Mouse (Mus musculus) stomach, embryonic 15.5 days (tissue): ENCODE results near the gene Prss33. TPM values are rescaled to one million over a fixed set of nuclear protein-coding genes. Genes with fewer than 3 reads are reported as not detected.

Experiments
- ATAC-seq: fragments of 200-750 bp; cut with Nextera tagmentation; 2 replicates; pipeline ENCODE4 v1.8.0; 2017; ENCODE audit warnings: low read depth, moderate number of reproducible peaks, moderate TSS enrichment; ENCODE audit not compliant: insufficient read depth, low FRiP score
- H3K27ac ChIP-seq: fragments of 300-500 bp; sonication (generic); 2 replicates; pipeline ENCODE4 v1.5.1; 2015; ENCODE audit warnings: mild to moderate bottlenecking, inconsistent platforms
- H3K27me3 ChIP-seq: fragments of 300-500 bp; sonication (generic); replicated peaks from 2 replicates; pipeline ENCODE4 v1.6.1; 2015; ENCODE audit warnings: inconsistent platforms
- H3K36me3 ChIP-seq: fragments of 300-500 bp; sonication (generic); 2 replicates; pipeline ENCODE4 v1.6.1; 2015; ENCODE audit warnings: inconsistent platforms
- H3K4me1 ChIP-seq: fragments of 300-500 bp; sonication (generic); 2 replicates; pipeline ENCODE4 v1.6.1; 2015; ENCODE audit warnings: inconsistent platforms
- H3K4me2 ChIP-seq: fragments of 300-500 bp; sonication (generic); 2 replicates; pipeline ENCODE4 v1.6.1; 2015; ENCODE audit warnings: mild to moderate bottlenecking, inconsistent platforms
- H3K4me3 ChIP-seq: fragments of 300-500 bp; sonication (generic); replicated peaks from 2 replicates; pipeline ENCODE4 v1.5.1; 2015; ENCODE audit warnings: inconsistent platforms
- H3K9ac ChIP-seq: fragments of 300-500 bp; sonication (generic); 2 replicates; pipeline ENCODE4 v1.6.1; 2015; ENCODE audit warnings: inconsistent platforms
- H3K9me3 ChIP-seq: fragments of 300-500 bp; sonication (generic); 2 replicates; pipeline ENCODE4 v1.6.1; 2016; ENCODE audit warnings: inconsistent platforms
- WGBS: fragments of 180-500 bp; shearing (Covaris S2); methylation state at CpG from one replicate; pipeline ENCODE4 v1.1.7; 2015; 5-methylcytosine and 5-hydroxymethylcytosine counted together
- polyA plus RNA-seq: library from polyadenylated mRNA; unstranded; fragments of >200 nt; fragmentation: Nextera tagmentation; extraction: Ambion mirVana; gene quantifications from 2 replicates; pipeline ENCODE4 v1.2.1, GENCODE M21; 2015

Prss33 gene
- polyA plus RNA-seq, 1 experiment from 2014 or later, result not detected

GRCm38 (mm10) chr17:23853292-23853691 is 17.4 kb upstream of the Prss33 start:
- no peak overlapping the region for H3K27ac ChIP-seq
- H3K4me1 ChIP-seq, result 0 out of 2 replicates have a peak, but pooled peaks cover 4% of the 10 kb centered on the region
- no peaks in the 10 kb centered on the region for H3K27me3 ChIP-seq
- H3K9me3 ChIP-seq, result no peaks in the 10 kb centered on the region
- 41% methylated on average over 5 of the region's 5 CpGs for WGBS
- ATAC-seq, result no peak
- H3K9ac ChIP-seq, result no peak overlapping the region
- no peak overlapping the region for H3K4me2 ChIP-seq
- no peaks in the 10 kb centered on the region for H3K36me3 ChIP-seq
- no peak overlapping the region for H3K4me3 ChIP-seq

- Histone ChIP-seq H3K9me3 (no peaks in the 10 kb centered on the region), H3K9ac (no peak overlapping the region), H3K27ac (no peak overlapping the region), H3K36me3 (no peaks in the 10 kb centered on the region), H3K4me2 (no peak overlapping the region), H3K27me3 (no peaks in the 10 kb centered on the region), H3K4me3 (no peak overlapping the region), H3K4me1 (no peaks in the 10 kb centered on the region)
- no peak for ATAC-seq
- 56% methylated on average over 19 of the region's 19 CpGs for WGBS
Observed at GRCm38 (mm10) chr17:23850853-23851749, 15.2 kb upstream of the Prss33 start.

- 54% methylated on average over 2 of the region's 2 CpGs for WGBS
- H3K9me3 ChIP-seq, result no peaks in the 10 kb centered on the region
- ATAC-seq, result no peak
- H3K4me2 ChIP-seq, result no peak overlapping the region
- no peaks in the 10 kb centered on the region for H3K36me3 ChIP-seq
- H3K27me3 ChIP-seq, result no peaks in the 10 kb centered on the region
- no peak overlapping the region for H3K27ac ChIP-seq
- no peaks in the 10 kb centered on the region for H3K4me1 ChIP-seq
- H3K4me3 ChIP-seq, result no peak overlapping the region
- no peak overlapping the region for H3K9ac ChIP-seq
Observed at GRCm38 (mm10) chr17:23850028-23850427, 14.2 kb upstream of the Prss33 start.

DNA sequence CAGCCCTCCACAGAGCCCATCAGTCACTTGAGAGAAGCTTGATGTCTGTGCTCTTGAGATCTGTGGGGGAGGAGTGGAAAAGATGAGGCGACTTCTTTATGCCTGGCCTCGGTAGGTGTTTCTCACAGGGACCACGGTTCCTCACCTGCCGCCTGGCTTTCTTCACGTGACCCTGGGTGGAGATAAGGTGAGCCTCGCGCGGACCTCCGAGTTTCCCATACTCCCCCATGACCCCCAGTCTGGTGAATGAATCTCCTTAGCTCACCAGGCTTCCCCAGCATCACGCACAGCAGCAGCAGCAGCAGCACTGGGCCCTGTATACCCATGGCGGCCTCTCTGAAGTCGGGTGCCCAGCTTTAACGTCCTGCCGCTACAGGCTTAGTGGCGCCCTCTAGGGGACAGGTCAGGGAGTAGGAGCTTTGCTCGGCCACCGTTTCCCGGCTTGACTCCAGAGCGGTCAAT is 8.0 kb upstream of the Prss33 start, which contains the start of the genes Prss32 and Prss41:
Gene Prss32 (plus strand): TSS at position 44 of the 462 bp plus-strand sequence.
Gene Prss41 (minus strand): TSS at position 361 of the 462 bp plus-strand sequence.
- peak; percentile 35 for ATAC-seq

GRCm38 (mm10) chr17:23843141-23843811 is 7.4 kb upstream of the Prss33 start:
- Histone ChIP-seq H3K4me1 (no peaks in the 10 kb centered on the region), H3K27me3 (no peaks in the 10 kb centered on the region), H3K27ac (no peak overlapping the region), H3K9me3 (no peaks in the 10 kb centered on the region), H3K4me2 (peak overlapping the region; percentile 36), H3K9ac (no peak overlapping the region), H3K4me3 (no peak overlapping the region; the same call in 1 of the 2 replicates), H3K36me3 (no peaks in the 10 kb centered on the region)
- 0 out of 2 replicates have a peak, but pooled peaks have one; percentile 35 for ATAC-seq
- 46% methylated on average over 23 of the region's 23 CpGs for WGBS

More for the DNA sequence above, 8.0 kb upstream of the Prss33 start, which contains the start of the genes Prss32 and Prss41:
- H3K9ac ChIP-seq, result no peak within 1 kb of the TSS
- H3K36me3 ChIP-seq, result no peaks in the 10 kb centered on the region
- no peaks in the 10 kb centered on the region for H3K4me1 ChIP-seq
- H3K27me3 ChIP-seq, result no peaks in the 10 kb centered on the region
- no peak within 1 kb of the TSS for H3K27ac ChIP-seq
- H3K4me2 ChIP-seq, result peak within 1 kb of the TSS; percentile 36
- H3K4me3 ChIP-seq, result peak within 1 kb of the TSS; percentile 13; the same call in 1 of the 2 replicates
- WGBS, result 13% methylated on average over 19 of the region's 19 CpGs
- no peaks in the 10 kb centered on the region for H3K9me3 ChIP-seq

- Histone ChIP-seq H3K4me3 (no peak overlapping the region), H3K4me1 (no peaks in the 10 kb centered on the region), H3K27ac (0 out of 2 replicates have a peak overlapping the region, but pooled peaks have one; percentile 11), H3K36me3 (no peaks in the 10 kb centered on the region), H3K9ac (no peak overlapping the region), H3K4me2 (no peak overlapping the region), H3K27me3 (no peaks in the 10 kb centered on the region), H3K9me3 (no peaks in the 10 kb centered on the region)
- no peak for ATAC-seq
- WGBS, result 32% methylated on average over 4 of the region's 4 CpGs
Observed at GRCm38 (mm10) chr17:23841145-23841544, 5.3 kb upstream of the Prss33 start.

- Histone ChIP-seq H3K27me3 (peaks cover 5% of the 10 kb centered on the region), H3K4me3 (no peak overlapping the region), H3K27ac (no peak overlapping the region), H3K4me2 (no peak overlapping the region), H3K4me1 (peaks cover 8% of the 10 kb centered on the region), H3K9me3 (no peaks in the 10 kb centered on the region), H3K9ac (no peak overlapping the region), H3K36me3 (0 out of 2 replicates have a peak, but pooled peaks cover 2% of the 10 kb centered on the region)
- WGBS, result 92% methylated on average over 1 of the region's 1 CpGs
- no peak for ATAC-seq
Observed at GRCm38 (mm10) chr17:23831201-23831600, 4.7 kb downstream of the Prss33 start.

GRCm38 (mm10) chr17:23829064-23829619 is 6.7 kb downstream of the Prss33 start, which contains the start of gene Elob:
Gene Elob, minus strand, starts transcription at chr17:23829136.
- peak within 1 kb of the TSS; percentile 52 for H3K4me2 ChIP-seq
- under 1% methylated on average over 32 of the region's 42 CpGs for WGBS

DNA sequence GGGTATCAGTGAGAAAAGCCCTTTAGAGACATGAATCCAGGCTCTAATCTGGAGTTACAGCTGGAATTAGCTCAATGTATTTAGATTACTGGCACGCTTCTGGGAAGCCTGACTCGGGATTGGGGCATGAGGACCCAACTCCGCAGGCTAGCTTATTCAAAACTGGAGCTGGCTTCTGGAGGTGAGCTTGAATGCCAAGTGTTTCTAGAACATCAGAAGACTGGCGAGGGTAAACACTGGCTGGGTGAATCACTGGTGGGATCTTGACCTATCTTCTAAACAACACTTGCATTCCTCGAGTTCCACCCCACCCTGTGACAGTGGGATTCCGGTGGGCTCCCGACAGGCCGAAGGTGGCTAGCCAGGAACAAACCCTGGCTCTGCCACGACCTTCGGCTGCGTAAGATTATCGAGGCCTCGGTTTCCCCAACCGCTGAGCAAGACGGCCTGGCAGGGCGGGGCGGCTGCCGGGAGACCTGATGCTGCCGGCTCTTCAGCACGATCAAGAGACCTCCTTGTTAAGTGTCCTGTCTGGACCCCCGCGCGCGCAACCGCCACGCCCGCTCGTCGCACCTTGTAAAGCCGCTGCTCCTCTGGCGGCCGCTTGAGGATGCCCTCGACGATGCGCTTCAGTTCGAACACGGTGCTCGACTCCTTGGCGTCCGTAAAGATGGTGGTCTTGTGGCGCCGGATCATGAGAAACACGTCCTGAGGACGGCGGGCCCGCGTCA is 7.4 kb downstream of the Prss33 start:
- no peaks in the 10 kb centered on the region for H3K9me3 ChIP-seq
- WGBS, result under 1% methylated on average over 47 of the region's 47 CpGs
- peak; percentile 63 for ATAC-seq

More at GRCm38 (mm10) chr17:23829064-23829619, 6.7 kb downstream of the Prss33 start, which contains the start of gene Elob:
- H3K9me3 ChIP-seq, result no peaks in the 10 kb centered on the region
- H3K4me1 ChIP-seq, result peaks cover 8% of the 10 kb centered on the region
- H3K36me3 ChIP-seq, result peaks cover 20% of the 10 kb centered on the region
- peaks cover 5% of the 10 kb centered on the region for H3K27me3 ChIP-seq
- H3K27ac ChIP-seq, result peak within 1 kb of the TSS; percentile 95
- H3K9ac ChIP-seq, result peak within 1 kb of the TSS; percentile 56
- peak within 1 kb of the TSS; percentile 67 for H3K4me3 ChIP-seq
- peak; percentile 94 for ATAC-seq

DNA sequence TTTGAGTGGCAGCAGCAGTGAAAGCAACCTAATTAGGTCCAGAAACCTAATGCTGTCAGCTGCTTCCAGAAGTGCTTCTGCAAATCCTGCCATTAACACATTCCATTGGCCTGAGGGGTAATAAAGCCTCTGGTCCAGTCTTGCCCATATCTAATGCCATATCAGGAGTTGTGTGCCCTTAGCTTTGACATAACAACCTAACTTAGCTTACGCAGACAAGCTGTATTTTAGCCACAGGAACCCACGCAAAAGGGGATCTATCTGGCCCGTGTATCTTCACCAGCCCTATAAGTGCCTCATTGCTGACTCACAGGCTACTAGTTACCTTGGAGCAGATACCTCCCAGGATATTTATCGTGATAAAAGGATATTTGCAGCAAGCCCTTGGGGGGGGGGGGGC is 10.3 kb downstream of the Prss33 start:
- Histone ChIP-seq H3K4me3 (no peak overlapping the region), H3K36me3 (peaks cover 55% of the 10 kb centered on the region), H3K27me3 (no peaks in the 10 kb centered on the region), H3K4me2 (no peak overlapping the region), H3K4me1 (peaks cover 8% of the 10 kb centered on the region), H3K27ac (no peak overlapping the region), H3K9me3 (no peaks in the 10 kb centered on the region), H3K9ac (no peak overlapping the region)
- 85% methylated on average over 4 of the region's 4 CpGs for WGBS
- no peak for ATAC-seq

More for the DNA sequence above, 7.4 kb downstream of the Prss33 start:
- peak overlapping the region; percentile 67 for H3K4me3 ChIP-seq
- peak overlapping the region; percentile 52 for H3K4me2 ChIP-seq
- peak overlapping the region; percentile 56 for H3K9ac ChIP-seq
- peaks cover 8% of the 10 kb centered on the region for H3K4me1 ChIP-seq
- H3K27me3 ChIP-seq, result peaks cover 5% of the 10 kb centered on the region; the same call in 1 of the 2 replicates
- H3K27ac ChIP-seq, result peak overlapping the region; percentile 82
- peaks cover 27% of the 10 kb centered on the region for H3K36me3 ChIP-seq

DNA sequence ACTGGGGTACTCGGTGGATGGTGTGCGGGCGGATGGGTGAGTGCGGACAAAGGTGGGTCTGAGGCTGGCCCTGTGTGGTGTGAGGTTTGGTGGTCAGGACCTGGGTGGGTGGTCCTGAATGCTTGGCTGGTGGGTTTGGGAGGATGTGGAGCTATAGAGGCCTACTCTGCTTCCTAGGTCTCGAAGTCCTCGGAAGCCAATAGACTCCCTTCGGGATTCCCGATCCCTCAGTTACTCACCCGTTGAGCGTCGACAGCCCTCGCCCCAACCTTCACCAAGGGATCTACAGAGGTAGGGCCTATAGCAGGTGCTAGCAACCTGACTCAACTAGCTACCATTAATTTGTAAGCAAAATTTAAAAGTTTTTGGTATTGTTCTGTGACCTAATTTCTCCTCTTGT is 12.2 kb downstream of the Prss33 start:
- H3K9me3 ChIP-seq, result no peaks in the 10 kb centered on the region
- H3K27ac ChIP-seq, result no peak overlapping the region
- H3K4me3 ChIP-seq, result no peak overlapping the region
- no peak overlapping the region for H3K4me2 ChIP-seq
- H3K36me3 ChIP-seq, result peaks cover 75% of the 10 kb centered on the region
- 92% methylated on average over 12 of the region's 12 CpGs for WGBS
- peaks cover 8% of the 10 kb centered on the region for H3K4me1 ChIP-seq
- no peak for ATAC-seq
- no peaks in the 10 kb centered on the region for H3K27me3 ChIP-seq
- no peak overlapping the region for H3K9ac ChIP-seq
